ENCODE assay signal across 13 mouse cellular contexts in the genomic region with DNA sequence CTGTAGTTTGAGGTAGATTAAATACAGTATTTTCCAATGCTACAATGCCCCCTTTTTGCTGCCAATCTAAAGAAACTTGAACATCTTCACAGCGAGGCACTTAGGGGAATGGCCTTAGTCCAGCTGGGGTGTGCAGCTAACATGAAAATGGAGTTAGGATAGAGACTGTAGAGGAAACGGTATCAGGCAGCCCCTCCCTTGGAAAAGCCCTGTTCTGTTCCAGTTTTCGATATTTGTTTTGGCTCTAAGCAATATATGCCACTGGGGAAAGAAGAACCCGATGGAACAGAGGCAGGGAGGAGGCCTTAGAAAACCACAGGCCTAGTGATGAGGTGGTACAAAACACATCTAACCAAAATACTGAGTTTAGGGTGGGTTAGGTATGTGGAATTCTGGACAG.
"Had no signal": no experiment of that assay in that cellular context is flagged by ENCODE, and none has a peak within 500 bp of the region (broad histone marks: within the 10 kb centered on the region; RNA-seq: fewer than 3 reads in every experiment).

No protein-coding gene starts in this region.

- H3K9me3 ChIP-seq: liver, embryonic 15.5 days had no signal

- H3K9ac ChIP-seq: limb, embryonic 12.5 days; liver, embryonic 15.5 days; neural tube, embryonic 12.5 days had no signal

- H3K27ac ChIP-seq: limb, embryonic 12.5 days; liver, embryonic 15.5 days; neural tube, embryonic 12.5 days; stomach, postnatal 0 days had no signal

- H3K4me1 ChIP-seq: limb, embryonic 12.5 days; liver, embryonic 15.5 days; neural tube, embryonic 12.5 days had no signal

- H3K4me3 ChIP-seq: limb, embryonic 12.5 days; liver, embryonic 15.5 days; neural tube, embryonic 12.5 days had no signal

- H3K4me2 ChIP-seq: limb, embryonic 12.5 days; liver, embryonic 11.5 days; liver, embryonic 15.5 days; neural tube, embryonic 12.5 days had no signal

- ATAC-seq: lung, postnatal 0 days had no signal

- H3K36me3 ChIP-seq: limb, embryonic 12.5 days; liver, embryonic 15.5 days; neural tube, embryonic 12.5 days had no signal

- DNase-seq: kidney, postnatal 36 days; layer of hippocampus, adult 9-11 months; layer of hippocampus, postnatal 36 days; lung, adult 2 months; lung, postnatal 36 days; midbrain, embryonic 14.5 days; thymus, postnatal 4 days had no signal

- H3K27me3 ChIP-seq: limb, embryonic 12.5 days; liver, embryonic 15.5 days; neural tube, embryonic 12.5 days had no signal
